Mouse (Mus musculus): ENCODE measurements at regions not wholly inside any gene's neighbourhood (a gene's known extent, or its start where the extent isn't known, plus 50 kb on each side); places are given as distances from the start of the nearest gene placed in this dataset.

DNA sequence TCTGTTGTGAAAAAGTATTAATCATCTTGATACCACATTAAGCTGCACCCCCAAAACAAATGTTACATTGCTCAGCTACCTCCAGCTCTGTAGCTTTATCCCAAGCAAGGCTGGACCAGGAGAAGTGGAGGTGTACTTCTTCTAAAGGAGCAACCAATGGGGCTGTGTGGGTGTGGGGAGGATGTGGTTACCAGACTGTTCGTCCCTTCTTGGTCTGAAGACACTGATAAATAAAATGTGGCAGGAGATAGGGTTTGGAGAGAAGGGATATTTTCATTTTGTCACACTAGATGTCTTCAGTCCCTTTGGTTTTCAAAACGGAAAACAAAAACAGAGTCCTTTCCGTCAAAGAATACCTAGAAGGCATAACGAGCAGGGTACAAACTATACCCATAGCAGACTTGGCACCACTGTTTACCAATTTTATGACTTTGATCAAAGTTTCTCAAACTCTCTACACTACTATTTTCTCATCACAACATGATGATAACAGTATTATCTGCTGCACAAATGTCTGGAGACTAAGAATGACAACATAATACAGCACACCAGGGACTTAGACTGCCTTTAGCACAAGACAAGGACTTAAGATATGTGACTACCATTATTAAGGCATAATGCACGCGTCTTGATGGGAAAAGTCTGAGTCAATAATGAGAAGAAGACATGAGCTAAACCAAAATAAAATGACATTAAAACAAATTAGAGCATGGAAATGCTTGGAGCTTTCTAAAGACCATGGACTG lies 253.4 kb upstream of the Rag2 start:
- no peak for ATAC-seq (ENCODE audit: low TSS enrichment)

- ATAC-seq (ENCODE audit: low TSS enrichment) = no peak
Observed at GRCm38 (mm10) chr2:101371834-101372493, 252.6 kb upstream of the Rag2 start.

DNA sequence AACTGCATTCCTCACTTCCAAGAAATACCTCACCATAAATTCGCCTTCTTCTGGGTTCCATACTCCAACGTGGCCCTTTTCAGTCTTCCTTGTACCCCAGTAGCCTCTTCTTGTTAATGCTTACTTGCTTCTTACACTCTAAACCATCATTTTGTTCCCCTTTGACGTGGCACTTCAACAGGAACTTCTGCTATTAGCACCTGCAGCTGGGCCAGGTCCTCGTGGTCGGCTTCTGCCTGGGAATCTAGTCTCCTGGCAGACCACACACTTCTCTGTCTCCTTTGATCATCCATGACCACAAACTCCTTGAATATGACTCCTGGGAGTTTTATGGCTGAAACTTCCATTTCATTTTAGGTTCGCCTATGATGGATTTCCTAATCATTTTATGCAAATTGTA lies 243.9 kb upstream of the Rag2 start:
- ATAC-seq (ENCODE audit: low TSS enrichment) = no peak

GRCm38 (mm10) chr2:101415002-101415401 lies 209.5 kb upstream of the Rag2 start:
- ATAC-seq (ENCODE audit: low TSS enrichment) = no peak

GRCm38 (mm10) chr2:101416702-101417101 lies 207.8 kb upstream of the Rag2 start:
- ATAC-seq (ENCODE audit: low TSS enrichment) = no peak

GRCm38 (mm10) chr2:101433141-101433895 lies 191.2 kb upstream of the Rag2 start:
- no peak for ATAC-seq (ENCODE audit: low TSS enrichment)

GRCm38 (mm10) chr2:101440231-101440630 lies 184.3 kb upstream of the Rag2 start:
- ATAC-seq (ENCODE audit: low TSS enrichment) = no peak

DNA sequence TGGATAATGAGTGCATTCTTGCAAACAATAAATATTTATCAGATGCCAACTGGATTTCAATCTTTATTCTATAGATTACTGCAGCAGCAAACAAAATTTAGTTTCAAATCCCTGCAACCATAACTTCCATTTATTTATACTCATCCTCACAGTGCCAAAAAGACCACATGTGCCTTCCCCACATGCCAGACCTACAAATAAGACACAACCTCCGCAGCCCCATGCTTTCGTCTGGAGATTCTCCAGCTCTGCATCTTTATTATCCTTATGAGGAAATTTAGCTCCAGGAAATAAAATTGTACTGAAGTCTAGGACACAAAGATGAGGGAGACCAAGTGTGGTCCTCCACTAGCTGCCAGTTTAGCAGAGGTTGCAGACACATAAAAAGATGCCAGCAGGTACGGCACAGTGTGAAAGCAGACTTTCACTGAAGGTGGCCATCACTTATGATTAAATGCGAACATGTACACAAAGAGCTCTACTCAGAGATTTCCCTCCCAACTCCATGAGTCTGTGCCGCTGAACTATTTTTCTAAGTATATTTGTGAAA lies 183.4 kb upstream of the Rag2 start:
- peak; percentile 90 for ATAC-seq (ENCODE audit: low TSS enrichment)

- ATAC-seq (ENCODE audit: low TSS enrichment) = no peak
Observed at GRCm38 (mm10) chr2:101455591-101455990, 168.9 kb upstream of the Rag2 start.

DNA sequence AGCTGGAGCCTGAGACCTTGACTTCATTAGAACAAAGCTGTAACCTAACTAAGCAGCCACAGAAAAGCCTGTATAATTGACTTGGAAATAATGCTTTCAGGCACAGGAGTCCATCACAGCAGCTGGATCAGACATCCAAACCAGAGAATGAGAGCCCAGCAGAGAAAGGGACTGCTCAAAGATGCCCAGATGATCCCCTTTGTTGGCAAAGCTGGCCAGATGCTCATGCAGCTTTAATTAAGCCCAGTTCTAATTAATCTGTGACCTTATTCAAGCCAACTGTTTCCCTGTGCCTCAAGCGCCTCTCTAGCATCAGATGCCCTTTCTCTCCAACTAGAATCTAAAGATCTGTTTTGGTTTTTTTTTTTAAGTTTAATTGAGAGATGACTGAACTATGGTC lies 165.6 kb upstream of the Rag2 start:
- no peak for ATAC-seq (ENCODE audit: low TSS enrichment)

- peak; percentile 90 for ATAC-seq (ENCODE audit: low TSS enrichment)
Observed at GRCm38 (mm10) chr2:101462450-101462849, 162.1 kb upstream of the Rag2 start.

DNA sequence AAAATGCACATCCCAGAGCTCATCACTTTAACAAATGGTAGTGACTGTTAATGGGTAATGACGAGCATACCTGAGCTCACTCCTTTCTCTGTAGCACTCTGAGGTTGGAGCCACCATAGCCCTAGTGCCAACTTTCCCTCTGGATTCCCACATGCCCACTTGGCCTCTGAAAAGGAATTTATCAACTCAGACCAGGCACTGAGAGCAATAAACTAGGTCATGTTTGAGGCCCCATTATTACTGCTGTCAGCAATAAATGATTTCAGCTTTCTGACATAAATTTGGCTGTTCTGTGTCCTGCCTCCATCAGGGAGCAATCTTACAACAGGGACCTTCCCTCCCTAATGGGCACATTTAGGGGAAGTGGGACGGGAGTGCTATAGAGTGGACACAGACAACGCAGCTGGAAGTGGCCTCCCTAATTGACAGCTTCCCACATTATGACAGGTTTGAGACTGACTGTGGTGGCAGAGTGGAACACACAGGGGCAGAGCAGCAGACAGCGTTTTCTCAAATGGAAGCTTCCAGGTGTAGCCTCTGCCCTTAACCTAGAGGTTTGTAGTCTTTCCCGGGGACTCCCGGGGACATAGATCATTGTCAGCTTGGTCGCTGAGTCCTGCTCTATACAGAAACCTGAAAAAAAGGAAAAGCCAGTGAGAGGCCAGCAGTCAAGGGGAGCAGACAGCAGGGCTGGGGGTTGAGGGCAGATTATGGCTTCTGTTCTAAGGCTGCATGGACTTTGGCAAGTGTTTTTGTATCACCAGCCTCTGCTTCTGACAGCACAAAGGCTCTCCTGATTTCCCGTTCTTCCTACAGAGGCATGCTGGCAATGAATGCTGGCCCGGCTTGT lies 160.0 kb upstream of the Rag2 start:
- ATAC-seq (ENCODE audit: low TSS enrichment) = no peak

DNA sequence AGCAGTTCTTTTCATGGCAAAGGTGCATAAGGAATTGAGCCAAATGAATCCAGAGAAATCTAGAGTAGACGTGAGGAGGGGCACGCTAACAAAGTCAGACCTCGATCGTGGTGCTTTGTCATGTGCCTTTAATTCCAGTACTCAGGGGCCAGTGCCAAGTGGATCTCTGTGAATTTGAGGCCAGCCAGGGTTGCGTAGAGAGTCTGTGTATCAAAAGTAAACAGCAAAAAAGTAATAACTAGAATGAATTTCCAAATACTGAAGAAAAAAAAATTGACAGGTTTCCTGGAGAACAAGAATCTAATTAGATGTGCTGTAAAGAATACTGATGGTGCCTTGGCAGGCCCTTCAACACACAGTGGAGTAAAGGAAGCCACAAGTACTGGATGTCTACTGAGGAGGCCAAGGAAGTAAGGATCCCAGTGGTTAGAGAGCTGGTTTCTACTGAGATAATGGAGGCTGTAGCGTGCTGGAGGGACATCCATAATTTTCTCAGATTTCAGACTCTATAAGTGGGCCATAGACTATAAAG lies 153.9 kb upstream of the Rag2 start:
- no peak for ATAC-seq (ENCODE audit: low TSS enrichment)

- peak; percentile 93 for ATAC-seq (ENCODE audit: low TSS enrichment)
Observed at GRCm38 (mm10) chr2:101472449-101473115, 151.9 kb upstream of the Rag2 start.

- no peak for ATAC-seq (ENCODE audit: low TSS enrichment)
Observed at GRCm38 (mm10) chr2:101473116-101473485, 151.4 kb upstream of the Rag2 start.

GRCm38 (mm10) chr2:101476862-101477261 lies 147.7 kb upstream of the Rag2 start:
- ATAC-seq (ENCODE audit: low TSS enrichment) = no peak

DNA sequence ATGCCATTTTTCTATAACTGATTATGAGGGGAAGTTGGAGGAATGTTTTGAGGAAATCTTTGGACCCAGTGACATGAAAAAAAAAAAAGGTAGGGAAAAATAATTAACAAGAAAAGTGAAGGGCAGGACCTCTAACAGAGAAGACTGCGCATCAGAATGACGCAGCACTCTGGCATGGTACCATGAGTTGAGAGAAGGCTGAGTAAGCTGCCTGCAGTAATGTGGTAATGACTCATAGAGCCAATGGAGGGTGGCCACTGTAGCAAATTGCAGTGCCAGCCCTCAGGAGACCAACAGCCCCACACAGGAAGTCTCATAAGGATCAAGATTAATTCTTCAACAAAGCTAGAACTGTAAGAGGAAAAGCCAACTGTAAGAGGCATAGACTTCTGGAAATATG lies 134.3 kb upstream of the Rag2 start:
- no peak for ATAC-seq (ENCODE audit: low TSS enrichment)

- no peak for ATAC-seq (ENCODE audit: low TSS enrichment)
Observed at GRCm38 (mm10) chr2:101491762-101492161, 132.8 kb upstream of the Rag2 start.

DNA sequence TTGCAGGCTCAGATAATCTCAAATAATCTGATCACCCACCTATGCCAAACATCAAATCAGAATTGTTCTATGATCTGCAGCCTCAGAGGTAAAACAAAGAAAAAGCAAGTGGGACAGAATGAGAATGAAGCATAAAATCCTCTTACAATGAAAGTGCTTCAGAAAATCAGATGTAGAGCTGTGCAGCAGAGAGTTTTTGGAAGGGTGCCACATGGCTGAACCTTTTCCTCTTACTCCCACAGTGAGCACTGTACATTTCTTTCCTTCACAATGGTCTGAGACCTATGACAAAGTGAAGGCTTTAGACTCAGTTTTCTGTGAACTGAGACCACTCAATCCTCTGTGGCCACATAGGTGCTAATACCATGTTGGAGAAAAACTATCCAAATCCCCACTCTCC lies 116.4 kb upstream of the Rag2 start:
- ATAC-seq (ENCODE audit: low TSS enrichment) = no peak
